In the genomic region with DNA sequence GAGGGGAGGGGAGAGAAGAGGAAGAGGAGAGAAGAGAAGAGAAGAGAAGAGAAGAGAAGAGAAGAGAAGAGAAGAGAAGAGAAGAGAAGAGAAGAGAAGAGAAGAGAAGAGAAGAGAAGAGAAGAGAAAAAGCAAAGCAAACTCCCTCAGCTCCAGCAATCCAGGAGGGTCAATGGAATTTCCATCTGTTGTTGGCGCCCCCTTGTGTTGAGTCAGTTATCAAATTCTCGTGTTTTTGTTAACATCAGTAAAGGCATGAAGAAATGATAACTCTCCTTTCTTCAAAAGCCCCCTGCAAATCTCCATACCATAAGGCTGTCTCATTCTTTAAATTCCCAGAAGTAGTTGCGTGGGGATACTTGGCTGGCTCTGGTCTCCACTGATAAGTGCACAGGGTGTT, we compare ENCODE assay signal across 9 mouse cellular contexts. TPM values are rescaled to one million over a fixed set of nuclear protein-coding genes. Genes with fewer than 3 reads are reported as not detected.
DNase-seq lines count a peak whose midpoint lies in the region; ATAC-seq lines count a peak whose summit lies in the region.
"Had no signal": no experiment of that assay in that cellular context is flagged by ENCODE, and none has a peak within 500 bp of the region (broad histone marks: within the 10 kb centered on the region; RNA-seq: fewer than 3 reads in every experiment).

No protein-coding gene starts in this region.

- no peak overlapping the region for H3K9ac ChIP-seq in forebrain, embryonic 15.5 days (replicated peaks)
- H3K9ac ChIP-seq: liver, embryonic 15.5 days had no signal

- H3K27ac ChIP-seq in forebrain, embryonic 10.5 days = no peak overlapping the region
- H3K27ac ChIP-seq in forebrain, embryonic 15.5 days (replicated peaks) = no peak overlapping the region
- H3K27ac ChIP-seq: liver, embryonic 15.5 days had no signal

- WGBS in forebrain, embryonic 10.5 days = 23% methylated on average over 3 of the region's 3 CpGs
- 16% methylated on average over 3 of the region's 3 CpGs for WGBS in forebrain, embryonic 15.5 days

- no peak for ATAC-seq in forebrain, embryonic 15.5 days (replicated peaks)

- no peaks in the 10 kb centered on the region for H3K36me3 ChIP-seq in forebrain, embryonic 10.5 days (replicated peaks)
- H3K36me3 ChIP-seq in forebrain, embryonic 15.5 days = no peaks in the 10 kb centered on the region
- H3K36me3 ChIP-seq: liver, embryonic 15.5 days had no signal

- no peaks in the 10 kb centered on the region for H3K27me3 ChIP-seq in forebrain, embryonic 10.5 days (ENCODE audit: poor library complexity, severe bottlenecking)
- no peaks in the 10 kb centered on the region for H3K27me3 ChIP-seq in forebrain, embryonic 15.5 days
- H3K27me3 ChIP-seq: liver, embryonic 15.5 days had no signal

- no peaks in the 10 kb centered on the region for H3K9me3 ChIP-seq in forebrain, embryonic 10.5 days
- H3K9me3 ChIP-seq in forebrain, embryonic 15.5 days = no peaks in the 10 kb centered on the region
- H3K9me3 ChIP-seq: liver, embryonic 15.5 days had no signal

- H3K4me1 ChIP-seq in forebrain, embryonic 10.5 days = no peaks in the 10 kb centered on the region
- H3K4me1 ChIP-seq in forebrain, embryonic 15.5 days = no peaks in the 10 kb centered on the region
- H3K4me1 ChIP-seq: liver, embryonic 15.5 days had no signal

- DNase-seq in forebrain, embryonic 10.5 days (ENCODE audit: extremely low spot score, low spot score) = peak; percentile 39
- peak; percentile 61 to 62 for DNase-seq in B cell, adult 2 months
- DNase-seq in c-Kit-positive CD71-negative TER-119-negative erythroid progenitor cells, embryonic 14.5 days (ENCODE audit: low read depth) = peak; percentile 45
- DNase-seq in frontal cortex, postnatal 14 days (ENCODE audit: low spot score in 2 of 2) = peak; percentile 9 to 78
- DNase-seq in layer of hippocampus, adult 8-10 months (ENCODE audit: low spot score in 2 of 2) = peak; percentile 52 to 82
- DNase-seq in lung, postnatal 36 days = peak; percentile 94
- DNase-seq in telencephalon, adult 2 months (ENCODE audit: low read depth, low spot score) = peak; percentile 38

- no peak overlapping the region for H3K4me2 ChIP-seq in forebrain, embryonic 15.5 days (replicated peaks)
- H3K4me2 ChIP-seq: liver, embryonic 15.5 days had no signal

- H3K4me3 ChIP-seq in forebrain, embryonic 10.5 days = no peak overlapping the region
- H3K4me3 ChIP-seq in forebrain, embryonic 15.5 days = no peak overlapping the region
- H3K4me3 ChIP-seq: liver, embryonic 15.5 days had no signal

RNA-seq across cellular contexts. Expression of a gene that starts 37.1 kb away (rescaled TPM):
- 0.02 and 0.10 TPM in 2 replicates for polyA plus RNA-seq in forebrain, embryonic 10.5 days (2016; fragmentation: Nextera tagmentation; extraction: Ambion mirVana)
- not detected in 2 replicates for polyA plus RNA-seq in forebrain, embryonic 15.5 days (2015; fragmentation: Nextera tagmentation; extraction: Ambion mirVana)
- under 1 TPM in 1 of 4 experiments, not detected in 3; 0.12 TPM for total RNA-seq in layer of hippocampus, adult 8-10 months (2022)
- polyA plus RNA-seq: liver, embryonic 15.5 days had no signal

RNA-seq across cellular contexts. Expression of a gene that starts 38.0 kb away (rescaled TPM):
- polyA plus RNA-seq in forebrain, embryonic 10.5 days (2016; fragmentation: Nextera tagmentation; extraction: Ambion mirVana) = 87.0 and 91.5 TPM in 2 replicates
- polyA plus RNA-seq in forebrain, embryonic 15.5 days (2015; fragmentation: Nextera tagmentation; extraction: Ambion mirVana) = 70.3 and 70.6 TPM in 2 replicates
- total RNA-seq in layer of hippocampus, adult 8-10 months (2022) = 10 to 100 TPM; 43.2 to 56.4 (median 53.2) TPM

Comparison
In these comparisons a context has a peak if more than half of its experiments do, and no peak if none do; other contexts are left out.
1. DNase-seq: peak in every context shown above with its lines; median percentile 94 in lung, postnatal 36 days; 67 in layer of hippocampus, adult 8-10 months; 62 in B cell, adult 2 months; 45 in c-Kit-positive CD71-negative TER-119-negative erythroid progenitor cells, embryonic 14.5 days; 44 in frontal cortex, postnatal 14 days; 39 in forebrain, embryonic 10.5 days; 38 in telencephalon, adult 2 months.